Comparison of ENCODE assay signal across 8 mouse cellular contexts in genomic region chr8:61606795-61607462, GRCm38 (mm10).
DNase-seq lines count a peak whose midpoint lies in the region; ATAC-seq and TF ChIP-seq lines count a peak whose summit lies in the region.

No protein-coding gene starts in this region.

- peak overlapping the region; percentile 32; the same call in 1 of the 2 replicates for H3K4me2 ChIP-seq in liver, postnatal 0 days (ENCODE audit: low read depth, low read length)
- H3K4me2 ChIP-seq in neural tube, embryonic 12.5 days (replicated peaks): peak overlapping the region; percentile 10; the same call in 1 of the 2 replicates

- H3K9me3 ChIP-seq in liver, postnatal 0 days (ENCODE audit: low read length): no peaks in the 10 kb centered on the region
- H3K9me3 ChIP-seq in neural tube, embryonic 12.5 days: no peaks in the 10 kb centered on the region

- ATAC-seq in hematopoietic stem cell, adult 5-6 weeks (replicated peaks in 1 of 2; ENCODE audit: insufficient read depth in 1 of 2, low FRiP score in 2 of 2, low TSS enrichment in 1 of 2, low read depth in 1 of 2, poor library complexity in 2 of 2, severe bottlenecking in 2 of 2): peak; percentile 90 to 97
- ATAC-seq in liver, postnatal 0 days: peak; percentile 93
- ATAC-seq in neural tube, embryonic 12.5 days (ENCODE audit: low FRiP score, low read depth): peak; percentile 68; the same call in 1 of the 2 replicates

- H3K4me3 ChIP-seq in liver, postnatal 0 days (ENCODE audit: low read depth, low read length): no peak overlapping the region; the same call in 1 of the 2 replicates
- H3K4me3 ChIP-seq in neural tube, embryonic 12.5 days: no peak overlapping the region

- no peaks in the 10 kb centered on the region for H3K36me3 ChIP-seq in liver, postnatal 0 days (replicated peaks; ENCODE audit: insufficient read depth, low read length)
- H3K36me3 ChIP-seq in neural tube, embryonic 12.5 days: no peaks in the 10 kb centered on the region

- 15% methylated on average over 8 of the region's 8 CpGs for WGBS in liver, postnatal 0 days (ENCODE audit: insufficient replicate concordance)
- 10% methylated on average over 8 of the region's 8 CpGs for WGBS in neural tube, embryonic 12.5 days

- H3K4me1 ChIP-seq in liver, postnatal 0 days (ENCODE audit: insufficient read depth): peaks cover 9% of the 10 kb centered on the region; the same call in 1 of the 2 replicates
- 0 out of 2 replicates have a peak, but pooled peaks cover 3% of the 10 kb centered on the region for H3K4me1 ChIP-seq in neural tube, embryonic 12.5 days

- no peak for TF ChIP-seq CTCF in liver, postnatal 0 days (IDR thresholded peaks at IDR 0.05; ENCODE audit: low read depth)

- no peak overlapping the region for H3K9ac ChIP-seq in liver, postnatal 0 days (replicated peaks)
- H3K9ac ChIP-seq in neural tube, embryonic 12.5 days: no peak overlapping the region

- no peaks in the 10 kb centered on the region for H3K27me3 ChIP-seq in liver, postnatal 0 days (ENCODE audit: insufficient read depth, low read length)
- no peaks in the 10 kb centered on the region for H3K27me3 ChIP-seq in neural tube, embryonic 12.5 days (replicated peaks)

- peak; percentile 24 for DNase-seq in A20 (ENCODE audit: low read depth, low spot score)
- peak; percentile 79 to 90 for DNase-seq in adrenal gland, postnatal 36 days
- peak; percentile 14 to 59 for DNase-seq in frontal cortex, adult 2 months (ENCODE audit: extremely low spot score in 1 of 2, low spot score in 1 of 2)
- peak; percentile 11 to 54 for DNase-seq in layer of hippocampus, adult 18-20 months (ENCODE audit: low spot score in 2 of 2)
- peak; percentile 78 for DNase-seq in liver, postnatal 0 days
- DNase-seq in thymus, postnatal 25 days: peak; percentile 49

- no peak for TF ChIP-seq EP300 in liver, postnatal 0 days (IDR thresholded peaks at IDR 0.05; ENCODE audit: low read depth)

- peak overlapping the region; percentile 48 for H3K27ac ChIP-seq in liver, postnatal 0 days (ENCODE audit: low read depth)
- no peak overlapping the region for H3K27ac ChIP-seq in neural tube, embryonic 12.5 days

Comparison
In these comparisons a context has a peak if more than half of its experiments do, and no peak if none do; other contexts are left out.
1. DNase-seq: peak in every context shown above with its lines; median percentile 84 in adrenal gland, postnatal 36 days; 78 in liver, postnatal 0 days; 49 in thymus, postnatal 25 days; 36 in frontal cortex, adult 2 months; 32 in layer of hippocampus, adult 18-20 months; 24 in A20.